Mouse (Mus musculus): Measurements from ENCODE around the gene Nedd4.

DNA sequence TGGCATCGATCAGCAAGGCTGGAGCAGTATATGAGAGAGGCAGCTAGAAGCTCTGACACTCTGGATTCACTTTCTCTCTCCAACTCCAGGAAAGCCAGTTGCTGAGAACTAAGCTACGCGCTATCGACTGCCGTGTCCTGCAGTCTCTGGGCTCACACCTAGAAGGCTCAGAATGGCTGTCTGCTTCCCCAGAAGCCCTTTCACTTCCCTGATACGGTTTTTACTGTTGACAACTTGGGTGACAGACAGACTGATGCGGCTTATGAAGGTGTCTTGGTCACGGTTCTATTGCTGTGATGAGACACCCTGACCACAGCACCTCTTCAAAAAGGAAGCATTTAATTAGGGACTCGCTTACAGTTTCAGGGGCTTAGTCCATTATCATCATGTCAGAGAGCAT lies 90.5 kb downstream of the Nedd4 start:
- TF ChIP-seq CTCF (IDR thresholded peaks at IDR 0.05; ENCODE audit: extremely low read depth, insufficient read depth, low read length), result no peak
- TF ChIP-seq POLR2A (IDR thresholded peaks at IDR 0.05; ENCODE audit: extremely low read depth, insufficient read depth, low read length), result no peak
